Mouse (Mus musculus): ENCODE data around the gene 4933403O08Rik.

The 4933403O08Rik gene

GRCm38 (mm10) chrX:112238749-112239148 is at the start of gene 4933403O08Rik:
4933403O08Rik (plus strand) TSS chrX:112239049.
- no peak for DNase-seq (ENCODE audit: extremely low read depth, low read depth, low spot score)

DNA sequence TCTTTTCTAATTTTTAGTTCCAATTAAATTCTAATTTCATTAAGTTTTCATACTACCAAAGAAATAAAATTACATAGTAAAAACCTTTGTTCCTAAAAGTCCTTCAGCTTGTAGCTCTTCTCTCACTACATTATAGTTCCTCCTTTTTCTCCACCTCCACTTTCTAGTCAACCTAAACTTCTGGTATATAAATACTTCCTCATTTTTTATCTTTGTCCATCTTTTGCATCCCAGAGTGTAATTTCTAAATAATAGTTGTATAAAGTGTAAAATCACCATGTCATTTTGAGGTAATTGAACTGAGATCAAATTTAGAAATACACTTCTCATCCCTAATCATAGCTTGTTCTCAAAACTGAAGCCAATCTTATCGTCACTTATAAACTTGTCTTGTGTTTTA is 4.1 kb downstream of the 4933403O08Rik start:
- DNase-seq (ENCODE audit: extremely low read depth, low read depth, low spot score), result no peak

DNA sequence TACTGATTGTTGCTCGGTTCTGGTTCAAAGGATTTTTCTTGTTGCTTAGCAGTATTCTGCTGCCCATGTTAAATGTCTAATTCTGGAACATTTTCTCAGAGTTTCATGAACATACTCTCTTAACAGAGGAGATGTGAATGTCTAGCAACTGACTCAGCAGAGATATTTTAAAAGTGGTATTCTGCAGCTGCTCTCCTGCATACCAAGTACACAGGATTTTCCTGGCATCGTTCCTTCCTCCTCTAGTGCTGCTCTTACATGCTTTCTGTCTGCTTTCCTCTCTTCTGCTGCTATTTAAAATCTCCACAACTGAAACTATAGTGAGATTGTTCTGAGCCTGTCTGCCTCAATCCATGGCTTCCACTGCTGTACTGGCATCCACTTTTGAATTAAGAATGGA is 16.7 kb downstream of the 4933403O08Rik start:
- no peak for DNase-seq (ENCODE audit: extremely low read depth, low read depth, low spot score)

- DNase-seq (ENCODE audit: extremely low read depth, low read depth, low spot score), result no peak
Observed at GRCm38 (mm10) chrX:112273550-112273949, 34.7 kb downstream of the 4933403O08Rik start.
